Mouse (Mus musculus) testis, adult 2 months (tissue): ENCODE results near the gene Zfp146.

Source experiments
- CTCF ChIP-seq: fragments of 200-500 bp; IDR thresholded peaks from 2 replicates; pipeline ENCODE4 v1.5.1; 2012; ENCODE audit warnings: low read depth, mild to moderate bottlenecking, inconsistent platforms, low read length, moderate library complexity; ENCODE audit not compliant: control insufficient read depth, insufficient read depth, insufficient replicate concordance
- POLR2A ChIP-seq: fragments of 200-500 bp; IDR thresholded peaks from 2 replicates; pipeline ENCODE4 v1.6.1; 2012; ENCODE audit warnings: low read depth, mild to moderate bottlenecking, inconsistent platforms, low read length, moderate library complexity; ENCODE audit not compliant: control insufficient read depth

DNA sequence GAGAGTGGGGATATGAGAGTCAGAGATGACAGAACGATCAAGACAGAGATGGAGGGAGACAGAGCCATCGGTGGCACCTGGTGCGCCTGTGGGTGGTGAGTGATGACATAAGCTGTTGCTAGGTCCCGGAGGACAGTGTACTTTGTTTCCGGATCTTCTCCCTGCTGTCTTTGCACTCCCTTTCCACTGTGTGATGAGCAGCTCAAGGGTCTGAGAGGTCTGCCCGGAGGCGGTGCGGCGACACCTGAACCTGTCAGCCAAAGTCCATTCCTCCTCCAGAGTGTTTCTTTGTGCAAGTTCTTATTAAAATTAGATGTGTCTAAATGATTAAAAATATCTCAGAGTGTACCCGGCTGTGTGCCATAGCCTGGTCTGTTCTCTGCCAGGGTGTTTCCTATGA, 32.7 kb downstream of the Zfp146 start:
- TF ChIP-seq POLR2A: no peak
- no peak for TF ChIP-seq CTCF
